Mouse (Mus musculus): Measurements from ENCODE around the gene Alg9. TPM values are rescaled to one million over a fixed set of nuclear protein-coding genes. Genes with fewer than 3 reads are reported as not detected.

Alg9 gene
- polyA plus RNA-seq, 1 experiment from 2014 or later: 40.8 TPM

DNA sequence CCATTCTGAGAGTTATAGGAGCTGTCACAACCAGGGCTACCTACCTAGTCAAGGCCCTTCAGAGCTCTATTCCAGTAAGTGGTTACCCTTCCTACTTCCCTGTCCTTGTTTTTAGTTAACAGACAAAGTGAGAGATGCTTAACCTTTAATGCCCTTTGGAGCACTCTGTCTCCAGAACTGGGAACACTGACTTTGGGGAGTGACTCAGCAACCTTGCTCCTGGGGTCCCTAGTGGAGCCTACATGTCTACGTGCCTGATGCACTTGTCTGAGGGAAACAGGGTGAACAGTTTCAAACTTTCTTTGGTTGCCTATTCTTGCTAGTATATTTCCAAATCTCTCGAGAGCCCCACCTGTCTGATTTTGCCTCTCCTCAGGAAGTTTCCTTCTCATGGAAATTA is 32.1 kb upstream of the Alg9 start:
- Histone ChIP-seq H3K9ac (no peak overlapping the region), H3K27me3 (replicated peaks) (no peaks in the 10 kb centered on the region), H3K4me2 (replicated peaks) (no peak overlapping the region), H3K27ac (no peak overlapping the region), H3K4me3 (replicated peaks) (no peak overlapping the region), H3K4me1 (replicated peaks) (peaks cover 7% of the 10 kb centered on the region), H3K9me3 (no peaks in the 10 kb centered on the region), H3K36me3 (no peaks in the 10 kb centered on the region; the same call in 1 of the 2 replicates)
- ATAC-seq: no peak
- 78% methylated on average over 2 of the region's 2 CpGs for WGBS

DNA sequence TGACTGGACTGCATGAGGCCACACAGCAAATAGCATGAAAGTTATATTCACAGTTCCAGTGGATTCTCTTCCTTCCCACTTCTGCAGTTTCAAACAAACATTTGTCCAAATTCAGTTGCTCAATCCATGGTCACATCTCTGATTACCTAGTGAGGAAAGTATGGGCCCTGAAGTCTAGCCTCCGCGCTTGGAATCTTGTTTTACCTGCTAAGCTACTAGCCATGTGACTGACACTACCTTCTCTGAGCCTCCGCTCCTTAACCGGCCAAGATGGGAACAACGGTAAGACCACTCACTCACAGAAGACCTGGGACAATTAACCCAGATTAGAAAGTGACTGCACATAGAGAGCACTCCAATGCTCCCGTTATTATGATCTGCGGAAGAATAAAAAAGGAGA is 29.0 kb upstream of the Alg9 start:
- ATAC-seq: peak; percentile 72
- Histone ChIP-seq H3K27me3 (replicated peaks) (no peaks in the 10 kb centered on the region), H3K9ac (peak overlapping the region; percentile 70), H3K4me2 (replicated peaks) (peak overlapping the region; percentile 73), H3K4me1 (replicated peaks) (no peaks in the 10 kb centered on the region; the same call in 1 of the 2 replicates), H3K4me3 (replicated peaks) (peak overlapping the region; percentile 51), H3K27ac (peak overlapping the region; percentile 94), H3K36me3 (no peaks in the 10 kb centered on the region; the same call in 1 of the 2 replicates), H3K9me3 (no peaks in the 10 kb centered on the region)
- WGBS: 10% methylated on average over 7 of the region's 7 CpGs

GRCm38 (mm10) chr9:50746214-50746677 is 28.6 kb upstream of the Alg9 start, which contains the start of gene 2310030G06Rik:
2310030G06Rik (minus strand) TSS chr9:50746536.
- Histone ChIP-seq H3K4me1 (replicated peaks) (no peaks in the 10 kb centered on the region; the same call in 1 of the 2 replicates), H3K27me3 (replicated peaks) (no peaks in the 10 kb centered on the region), H3K27ac (peak within 1 kb of the TSS; percentile 94), H3K4me3 (replicated peaks) (peak within 1 kb of the TSS; percentile 51), H3K9me3 (no peaks in the 10 kb centered on the region), H3K9ac (peak within 1 kb of the TSS; percentile 70), H3K36me3 (no peaks in the 10 kb centered on the region), H3K4me2 (replicated peaks) (peak within 1 kb of the TSS; percentile 73)
- WGBS: 1% methylated on average over 19 of the region's 19 CpGs
- peak; percentile 89 for ATAC-seq

DNA sequence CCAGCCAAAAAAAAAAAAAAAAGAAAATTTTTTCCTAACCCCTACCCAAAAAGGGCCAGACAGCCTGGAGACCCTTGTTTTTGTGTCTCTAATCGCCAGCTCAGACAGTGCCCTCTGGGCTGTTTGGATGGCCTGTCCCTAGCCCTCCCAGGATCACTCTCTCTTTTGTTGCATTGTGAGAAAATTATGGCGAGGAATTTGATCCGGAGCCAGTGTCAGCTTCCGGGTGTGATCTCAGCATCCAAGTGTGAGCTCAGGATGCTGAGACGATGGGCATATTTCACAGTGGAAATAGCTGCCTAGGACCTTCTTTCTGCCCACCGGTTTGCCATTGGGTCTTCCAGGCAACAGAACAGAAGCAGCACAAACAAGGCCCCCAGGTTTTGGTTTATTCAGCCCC is 24.1 kb upstream of the Alg9 start:
- Histone ChIP-seq H3K9me3 (no peaks in the 10 kb centered on the region), H3K4me2 (replicated peaks) (no peak overlapping the region), H3K4me3 (replicated peaks) (no peak overlapping the region), H3K36me3 (no peaks in the 10 kb centered on the region), H3K27ac (no peak overlapping the region), H3K9ac (no peak overlapping the region), H3K27me3 (replicated peaks) (no peaks in the 10 kb centered on the region), H3K4me1 (replicated peaks) (peaks cover 9% of the 10 kb centered on the region; the same call in 1 of the 2 replicates)
- ATAC-seq: no peak
- WGBS: 77% methylated on average over 6 of the region's 6 CpGs

DNA sequence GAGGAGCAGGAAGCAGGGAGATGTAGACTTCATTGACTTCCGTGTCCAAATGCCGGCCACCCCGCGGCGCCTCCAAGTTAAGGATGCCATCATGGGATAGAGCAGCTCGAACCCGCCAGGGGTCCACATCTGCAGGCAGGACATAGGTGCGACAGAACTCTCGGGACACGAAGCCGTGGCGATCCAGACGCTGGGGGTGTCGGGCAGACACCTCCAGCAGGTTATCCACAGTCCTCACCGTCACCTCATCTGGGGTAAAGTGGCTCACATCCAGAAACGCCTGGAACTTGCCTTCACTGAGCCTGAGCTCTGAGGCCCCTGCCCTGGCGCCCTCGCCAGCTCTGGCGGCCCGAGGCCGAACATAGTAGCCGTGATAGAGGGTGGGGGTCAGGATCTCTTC is 23.5 kb upstream of the Alg9 start, which contains the start of gene Cryab:
TSS of gene Cryab (plus strand) at position 3 of the 400 bp plus-strand sequence.
- H3K27me3 ChIP-seq (replicated peaks): no peaks in the 10 kb centered on the region
- H3K4me2 ChIP-seq (replicated peaks): peak within 1 kb of the TSS; percentile 14; the same call in 1 of the 2 replicates
- H3K4me3 ChIP-seq (replicated peaks): no peak within 1 kb of the TSS
- H3K36me3 ChIP-seq: no peaks in the 10 kb centered on the region
- peaks cover 9% of the 10 kb centered on the region; the same call in 1 of the 2 replicates for H3K4me1 ChIP-seq (replicated peaks)
- no peak for ATAC-seq
- no peaks in the 10 kb centered on the region for H3K9me3 ChIP-seq
- 70% methylated on average over 22 of the region's 22 CpGs for WGBS
- H3K27ac ChIP-seq: peak within 1 kb of the TSS; percentile 56
- no peak within 1 kb of the TSS for H3K9ac ChIP-seq

- 64% methylated on average over 14 of the region's 14 CpGs for WGBS
- 0 out of 2 replicates have a peak within 1 kb of the TSS, but pooled peaks have one; percentile 5 for H3K9ac ChIP-seq
Measured at GRCm38 (mm10) chr9:50752054-50752602, 22.7 kb upstream of the Alg9 start, which contains the start of gene Hspb2. Hspb2 (minus strand) TSS chr9:50752354.

GRCm38 (mm10) chr9:50752784-50753615 is 21.8 kb upstream of the Alg9 start:
- Histone ChIP-seq H3K4me3 (replicated peaks) (peak overlapping the region; percentile 24), H3K4me2 (replicated peaks) (peak overlapping the region; percentile 40), H3K27me3 (replicated peaks) (no peaks in the 10 kb centered on the region), H3K4me1 (replicated peaks) (peaks cover 9% of the 10 kb centered on the region; the same call in 1 of the 2 replicates), H3K9me3 (no peaks in the 10 kb centered on the region), H3K27ac (peak overlapping the region; percentile 56; the same call in 1 of the 2 replicates), H3K36me3 (no peaks in the 10 kb centered on the region), H3K9ac (0 out of 2 replicates have a peak overlapping the region, but pooled peaks have one; percentile 5)
- 58% methylated on average over 17 of the region's 17 CpGs for WGBS
- ATAC-seq: peak; percentile 77

More at GRCm38 (mm10) chr9:50752054-50752602, 22.7 kb upstream of the Alg9 start, which contains the start of gene Hspb2:
- ATAC-seq: peak; percentile 35
- H3K4me2 ChIP-seq (replicated peaks): peak within 1 kb of the TSS; percentile 40
- peak within 1 kb of the TSS; percentile 56 for H3K27ac ChIP-seq
- no peaks in the 10 kb centered on the region for H3K36me3 ChIP-seq
- H3K4me3 ChIP-seq (replicated peaks): peak within 1 kb of the TSS; percentile 24
- H3K27me3 ChIP-seq (replicated peaks): no peaks in the 10 kb centered on the region
- peaks cover 9% of the 10 kb centered on the region; the same call in 1 of the 2 replicates for H3K4me1 ChIP-seq (replicated peaks)
- no peaks in the 10 kb centered on the region for H3K9me3 ChIP-seq

- Histone ChIP-seq H3K9ac (no peak overlapping the region), H3K4me2 (replicated peaks) (peak overlapping the region; percentile 40), H3K9me3 (no peaks in the 10 kb centered on the region), H3K4me3 (replicated peaks) (peak overlapping the region; percentile 4; the same call in 1 of the 2 replicates), H3K4me1 (replicated peaks) (peaks cover 9% of the 10 kb centered on the region; the same call in 1 of the 2 replicates), H3K27ac (no peak overlapping the region), H3K36me3 (no peaks in the 10 kb centered on the region), H3K27me3 (replicated peaks) (no peaks in the 10 kb centered on the region)
- 51% methylated on average over 7 of the region's 7 CpGs for WGBS
- ATAC-seq: no peak
Measured at GRCm38 (mm10) chr9:50753947-50754346, 20.9 kb upstream of the Alg9 start.

- Histone ChIP-seq H3K27me3 (replicated peaks) (no peaks in the 10 kb centered on the region), H3K4me2 (replicated peaks) (no peak overlapping the region), H3K4me1 (replicated peaks) (peaks cover 9% of the 10 kb centered on the region; the same call in 1 of the 2 replicates), H3K27ac (no peak overlapping the region), H3K9me3 (no peaks in the 10 kb centered on the region), H3K9ac (no peak overlapping the region), H3K36me3 (no peaks in the 10 kb centered on the region), H3K4me3 (replicated peaks) (no peak overlapping the region)
- ATAC-seq: no peak
- whole genome bisulfite sequencing: 64% methylated on average over 5 of the region's 5 CpGs
Measured at GRCm38 (mm10) chr9:50756711-50757110, 18.1 kb upstream of the Alg9 start.

DNA sequence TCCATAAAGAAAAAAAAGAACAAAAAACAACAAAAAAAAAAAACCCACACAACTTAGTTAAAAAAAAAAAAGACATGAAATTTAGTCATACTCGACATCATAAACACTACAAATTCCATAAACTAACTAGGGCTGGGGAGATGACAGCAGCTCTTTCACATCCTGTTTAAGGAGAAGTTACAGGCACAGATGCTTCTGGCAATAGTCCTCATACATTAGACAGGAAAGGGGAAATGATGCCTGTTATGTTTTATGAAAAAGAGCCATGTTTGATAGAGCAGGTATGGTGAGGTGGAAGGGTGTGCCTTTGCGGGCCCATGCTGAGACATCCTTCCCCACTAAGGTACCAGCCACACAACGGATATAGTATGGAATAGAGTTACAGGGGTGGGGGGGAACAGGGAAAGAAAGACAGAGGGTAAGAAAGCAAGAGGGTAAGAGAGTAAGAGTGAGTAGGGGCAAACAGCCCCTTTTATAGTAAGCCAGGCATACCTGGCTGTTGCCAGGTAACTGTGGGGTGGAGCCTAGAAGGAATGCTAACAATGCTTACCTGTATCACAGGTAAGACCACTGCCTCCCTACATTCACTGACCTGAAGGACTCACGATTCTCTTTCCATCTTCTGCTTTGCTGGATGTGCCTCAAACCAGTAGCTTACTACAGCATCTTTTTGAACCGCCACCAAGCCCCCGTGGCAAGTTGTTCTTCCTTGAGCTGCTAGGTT is 13.1 kb upstream of the Alg9 start:
- Histone ChIP-seq H3K4me2 (replicated peaks) (no peak overlapping the region), H3K36me3 (no peaks in the 10 kb centered on the region), H3K4me1 (replicated peaks) (no peaks in the 10 kb centered on the region), H3K27me3 (replicated peaks) (no peaks in the 10 kb centered on the region), H3K9me3 (no peaks in the 10 kb centered on the region), H3K27ac (no peak overlapping the region), H3K9ac (no peak overlapping the region), H3K4me3 (replicated peaks) (no peak overlapping the region)
- no peak for ATAC-seq
- WGBS: 47% methylated on average over 6 of the region's 6 CpGs

GRCm38 (mm10) chr9:50763331-50763730 is 11.5 kb upstream of the Alg9 start:
- no peak overlapping the region for H3K27ac ChIP-seq
- H3K9ac ChIP-seq: no peak overlapping the region
- WGBS: 57% methylated on average over 1 of the region's 1 CpGs
- no peak overlapping the region for H3K4me3 ChIP-seq (replicated peaks)
- H3K9me3 ChIP-seq: no peaks in the 10 kb centered on the region
- no peak overlapping the region for H3K4me2 ChIP-seq (replicated peaks)
- H3K36me3 ChIP-seq: no peaks in the 10 kb centered on the region
- H3K27me3 ChIP-seq (replicated peaks): no peaks in the 10 kb centered on the region
- no peak for ATAC-seq
- H3K4me1 ChIP-seq (replicated peaks): peaks cover 3% of the 10 kb centered on the region; the same call in 1 of the 2 replicates

Data from intestine, embryonic 15.5 days (tissue).